Mouse (Mus musculus) MEL (cell line): ENCODE measurements around the gene Abl2. TPM values are rescaled to one million over a fixed set of nuclear protein-coding genes. Genes with fewer than 3 reads are reported as not detected.

ENCODE experiments used
- DNase-seq: peaks from one replicate; pipeline ENCODE4 v3.0.0; 2011; ENCODE audit warnings: low read depth, low spot score
- H3K27ac ChIP-seq: 2 replicates; pipeline ENCODE4 v1.5.1; 2012; ENCODE audit warnings: low read depth, mild to moderate bottlenecking, control low read depth, low read length, moderate library complexity; ENCODE audit not compliant: control insufficient read depth
- H3K27me3 ChIP-seq, 2 experiments: fragments of 150-350 bp in 1 of 2; sonication (generic) in 1 of 2; 2 replicates each; pipeline ENCODE4 v1.6.1; 2012; ENCODE audit warnings: low read length in 2 of 2, mild to moderate bottlenecking in 2 of 2, improper control_type of control experiment in 1 of 2, moderate library complexity in 1 of 2; ENCODE audit not compliant: insufficient read depth in 2 of 2, control insufficient read depth in 1 of 2
- H3K36me3 ChIP-seq, 2 experiments: 2 replicates each; pipeline ENCODE4 v1.6.1; 2012 to 2014; ENCODE audit warnings: low read length in 2 of 2, improper control_type of control experiment in 1 of 2, inconsistent platforms in 1 of 2, mild to moderate bottlenecking in 1 of 2; ENCODE audit not compliant: insufficient read depth in 2 of 2, control insufficient read depth in 1 of 2
- H3K4me1 ChIP-seq, 2 experiments: fragments of 150-350 bp in 1 of 2; sonication (generic) in 1 of 2; 2 replicates each; pipeline ENCODE4 v1.6.1; 2012; ENCODE audit warnings: low read length in 2 of 2, improper control_type of control experiment in 1 of 2, mild to moderate bottlenecking in 1 of 2; ENCODE audit not compliant: insufficient read depth in 2 of 2, control insufficient read depth in 1 of 2
- H3K4me3 ChIP-seq, 2 experiments: fragments of 150-350 bp in 1 of 2; sonication (generic) in 1 of 2; 2 replicates each; pipeline ENCODE4 v1.5.1; 2012; ENCODE audit warnings: low read depth in 2 of 2, low read length in 2 of 2, mild to moderate bottlenecking in 2 of 2, moderate library complexity in 2 of 2, control low read depth in 1 of 2, improper control_type of control experiment in 1 of 2; ENCODE audit not compliant: control insufficient read depth in 1 of 2, insufficient read depth in 1 of 2
- H3K79me2 ChIP-seq: 2 replicates; pipeline ENCODE4 v1.6.1; 2012; ENCODE audit warnings: mild to moderate bottlenecking, low read length, moderate library complexity; ENCODE audit not compliant: control insufficient read depth, poor library complexity, insufficient read depth
- H3K9ac ChIP-seq: 2 replicates; pipeline ENCODE4 v1.6.1; 2012; ENCODE audit warnings: low read depth, mild to moderate bottlenecking, control low read depth, low read length, moderate library complexity; ENCODE audit not compliant: control insufficient read depth, poor library complexity, severe bottlenecking
- H3K9me3 ChIP-seq: fragments of 150-350 bp; sonication (generic); replicated peaks from 2 replicates; pipeline ENCODE4 v1.6.1; 2012; ENCODE audit warnings: mild to moderate bottlenecking, low read length, improper control_type of control experiment, moderate library complexity; ENCODE audit not compliant: insufficient read depth
- BHLHE40 ChIP-seq: IDR thresholded peaks from 2 replicates; pipeline ENCODE4 v1.6.1; 2012; ENCODE audit warnings: low read depth, mild to moderate bottlenecking, inconsistent platforms, low read length, improper control_type of control experiment, borderline replicate concordance
- CTCF ChIP-seq, 3 experiments: IDR thresholded peaks in 2 of 3; conservative IDR thresholded peaks in 1 of 3; 2 replicates each; pipeline ENCODE4 v1.5.1; 2011 to 2012; ENCODE audit warnings: low read length in 3 of 3, low read depth in 2 of 3, mild to moderate bottlenecking in 2 of 3, improper control_type of control experiment in 1 of 3, inconsistent platforms in 1 of 3, mixed read lengths in 1 of 3, moderate library complexity in 1 of 3; ENCODE audit not compliant: control insufficient read depth in 1 of 3, insufficient read depth in 1 of 3, poor library complexity in 1 of 3, severe bottlenecking in 1 of 3
- ELF1 ChIP-seq: IDR thresholded peaks from 2 replicates; pipeline ENCODE4 v1.6.1; 2014; ENCODE audit warnings: low read depth, mild to moderate bottlenecking, inconsistent platforms, low read length, improper control_type of control experiment, moderate library complexity
- GABPA ChIP-seq: IDR thresholded peaks from 2 replicates; pipeline ENCODE4 v1.6.1; 2012; ENCODE audit warnings: low read depth, mild to moderate bottlenecking, inconsistent platforms, low read length, improper control_type of control experiment, moderate library complexity
- KAT2A ChIP-seq: conservative IDR thresholded peaks from 2 replicates; pipeline ENCODE4 v1.6.1; 2012; ENCODE audit warnings: low read depth, low read length, improper control_type of control experiment, inconsistent platforms
- MXI1 ChIP-seq: IDR thresholded peaks from 2 replicates; pipeline ENCODE4 v1.6.1; 2011; ENCODE audit warnings: mild to moderate bottlenecking, low read depth, low read length, improper control_type of control experiment
- MYB ChIP-seq: IDR thresholded peaks from 2 replicates; pipeline ENCODE4 v1.6.1; 2011; ENCODE audit warnings: mild to moderate bottlenecking, low read depth, low read length, improper control_type of control experiment
- RAD21 ChIP-seq: IDR thresholded peaks from 2 replicates; pipeline ENCODE4 v1.6.1; 2011; ENCODE audit warnings: mild to moderate bottlenecking, low read depth, low read length, improper control_type of control experiment
- RCOR1 ChIP-seq: IDR thresholded peaks from 2 replicates; pipeline ENCODE4 v1.6.1; 2012; ENCODE audit warnings: low read depth, mild to moderate bottlenecking, inconsistent platforms, low read length, improper control_type of control experiment
- SIN3A ChIP-seq: IDR thresholded peaks from 2 replicates; pipeline ENCODE4 v1.6.1; 2012; ENCODE audit warnings: low read length, improper control_type of control experiment, inconsistent platforms
- TCF12 ChIP-seq: IDR thresholded peaks from 2 replicates; pipeline ENCODE4 v1.6.1; 2014; ENCODE audit warnings: low read depth, mild to moderate bottlenecking, inconsistent platforms, low read length, improper control_type of control experiment, moderate library complexity
- ZC3H11A ChIP-seq: IDR thresholded peaks from 2 replicates; pipeline ENCODE4 v1.6.1; 2012; ENCODE audit warnings: low read depth, mild to moderate bottlenecking, inconsistent platforms, low read length, improper control_type of control experiment
- polyA plus RNA-seq, 2 experiments: library from polyadenylated mRNA; stranded (reverse) in 1 of 2; unstranded in 1 of 2; fragments of >175 nt in 1 of 2; fragments of >200 nt in 1 of 2; gene quantifications; 2 replicates each; pipeline versions ENCODE4 v1.2.1 to v1.2.4; 2012; ENCODE audit warnings: low replicate concordance in 2 of 2, low read depth in 1 of 2; ENCODE audit not compliant: insufficient read length in 2 of 2, insufficient read depth in 1 of 2, missing spikeins in 1 of 2
- total RNA-seq: library from RNA; depleted of rRNA; stranded (reverse); fragments of 300-350 nt; gene quantifications from 2 replicates; pipeline ENCODE4 v1.2.3, GENCODE M21; 2012

The Abl2 gene
- total and polyA plus RNA-seq, 3 experiments: 13.8 to 17.5 TPM; not detected in 1

- Histone ChIP-seq H3K27ac (no peak overlapping the region), H3K79me2 (no peaks in the 10 kb centered on the region; the same call in 1 of the 2 replicates), H3K27me3 (no peaks in the 10 kb centered on the region), H3K9me3 (no peaks in the 10 kb centered on the region), H3K36me3 (peaks cover 0 to 3% of the 10 kb centered on the region in 2 experiments; a peak in 2 of 4 replicates), H3K4me3 (no peak overlapping the region), H3K4me1 (peaks cover 0 to 6% of the 10 kb centered on the region in 2 experiments; a peak in 1 of 4 replicates), H3K9ac (no peak overlapping the region)
- TF ChIP-seq CTCF (IDR thresholded peaks at IDR 0.05 in 2 of 3, conservative IDR thresholded peaks at IDR 0.05 in 1 of 3; ENCODE audit: control insufficient read depth in 1 of 3, insufficient read depth in 1 of 3, low read depth in 2 of 3, low read length in 3 of 3, poor library complexity in 1 of 3, severe bottlenecking in 1 of 3): no peak
- TF ChIP-seq MXI1: no peak
- no peak for TF ChIP-seq TCF12
- TF ChIP-seq ZC3H11A: no peak
- TF ChIP-seq RCOR1: no peak
- DNase-seq: no peak
These were observed 110.8 kb downstream of the Abl2 start for GRCm38 (mm10) chr1:156669208-156669983.

GRCm38 (mm10) chr1:156671921-156672320 is 113.3 kb downstream of the Abl2 start:
- Histone ChIP-seq H3K27ac (no peak overlapping the region), H3K36me3 (peaks cover 0 to 3% of the 10 kb centered on the region in 2 experiments; a peak in 2 of 4 replicates), H3K4me3 (no peak overlapping the region), H3K79me2 (no peaks in the 10 kb centered on the region; the same call in 1 of the 2 replicates), H3K4me1 (peaks cover 0 to 6% of the 10 kb centered on the region in 2 experiments; a peak in 1 of 4 replicates), H3K27me3 (no peaks in the 10 kb centered on the region), H3K9ac (no peak overlapping the region), H3K9me3 (no peaks in the 10 kb centered on the region)
- DNase-seq: no peak
- TF ChIP-seq ELF1 (no peak), KAT2A (no peak), RCOR1 (no peak), TCF12 (no peak), MXI1 (no peak), GABPA (no peak), BHLHE40 (no peak), RAD21 (no peak), SIN3A (no peak), MYB (no peak)
